Mouse (Mus musculus): ENCODE results near the gene Cstf1. TPM values are rescaled to one million over a fixed set of nuclear protein-coding genes. Genes with fewer than 3 reads are reported as not detected.

The Cstf1 gene
- total RNA-seq (2021), result 34.0 and 36.4 TPM in 2 replicates
- long read RNA-seq, transcript Cstf1-201 (6 exons, 3,451 nt), result major isoform, 29 of 43 reads
- long read RNA-seq, partial matches to known transcripts, result 5 of 43 reads
- long read RNA-seq, other reads (novel, unspliced or antisense), result 9 of 43 reads

- peak; percentile 94 for DNase-seq
Measured at GRCm38 (mm10) chr2:172370411-172371223, at the start of gene Cstf1, which contains the start of gene Aurka. TSS of gene Cstf1 (plus strand) at chr2:172370681. TSS of gene Aurka (minus strand) at chr2:172370535.

- peak; percentile 82 for DNase-seq
Measured at GRCm38 (mm10) chr2:172320878-172321277, 49.6 kb upstream of the Cstf1 start.

- DNase-seq, result no peak
Measured at GRCm38 (mm10) chr2:172328248-172328647, 42.2 kb upstream of the Cstf1 start.

- peak; percentile 76 for DNase-seq
Measured at GRCm38 (mm10) chr2:172329179-172329578, 41.3 kb upstream of the Cstf1 start.

GRCm38 (mm10) chr2:172338206-172338942, 32.1 kb upstream of the Cstf1 start:
- no peak for DNase-seq

GRCm38 (mm10) chr2:172340936-172341335, 29.5 kb upstream of the Cstf1 start:
- DNase-seq, result no peak

- no peak for DNase-seq
Measured at GRCm38 (mm10) chr2:172341606-172342005, 28.9 kb upstream of the Cstf1 start.

GRCm38 (mm10) chr2:172343751-172344150, 26.7 kb upstream of the Cstf1 start:
- DNase-seq, result no peak

GRCm38 (mm10) chr2:172344669-172345068, 25.8 kb upstream of the Cstf1 start:
- DNase-seq, result no peak

GRCm38 (mm10) chr2:172345258-172345738, 25.2 kb upstream of the Cstf1 start, which contains the start of gene Fam210b:
TSS of gene Fam210b (plus strand) at chr2:172345565.
- peak; percentile 98 for DNase-seq

GRCm38 (mm10) chr2:172346034-172346929, 24.2 kb upstream of the Cstf1 start:
- peak; percentile 63 for DNase-seq

- DNase-seq, result peak; percentile 11
Measured at GRCm38 (mm10) chr2:172346933-172347611, 23.4 kb upstream of the Cstf1 start.

GRCm38 (mm10) chr2:172348297-172348950, 22.1 kb upstream of the Cstf1 start:
- no peak for DNase-seq

GRCm38 (mm10) chr2:172349776-172350175, 20.7 kb upstream of the Cstf1 start:
- DNase-seq, result no peak

GRCm38 (mm10) chr2:172350773-172351172, 19.7 kb upstream of the Cstf1 start:
- no peak for DNase-seq

- no peak for DNase-seq
Measured at GRCm38 (mm10) chr2:172353218-172353617, 17.3 kb upstream of the Cstf1 start.

GRCm38 (mm10) chr2:172354761-172355160, 15.7 kb upstream of the Cstf1 start:
- DNase-seq, result no peak

GRCm38 (mm10) chr2:172355833-172356232, 14.6 kb upstream of the Cstf1 start:
- no peak for DNase-seq

- DNase-seq, result no peak
Measured at GRCm38 (mm10) chr2:172363176-172363575, 7.3 kb upstream of the Cstf1 start.

- no peak for DNase-seq
Measured at GRCm38 (mm10) chr2:172371258-172371657, 777 bp downstream of the Cstf1 start.

- no peak for DNase-seq
Measured at GRCm38 (mm10) chr2:172376551-172376950, 6.1 kb downstream of the Cstf1 start.

Data from adrenal gland, postnatal 25 days (tissue).